Mouse (Mus musculus) hematopoietic stem cell, adult 5-6 weeks (primary cell): ENCODE data around the gene Drd4. TPM values are rescaled to one million over a fixed set of nuclear protein-coding genes. Genes with fewer than 3 reads are reported as not detected.
A peak's percentile ranks its signal among the peaks of the same experiment; 100 is the strongest.

ENCODE experiments used
- ATAC-seq, 2 experiments: fragments of 125-278 bp in 1 of 2; replicated peaks in 1 of 2; 2 replicates each; pipeline ENCODE4 v1.8.0; 2016 to 2017; ENCODE audit warnings: inconsistent platforms in 2 of 2, mild to moderate bottlenecking in 2 of 2, moderate number of reproducible peaks in 2 of 2, low read depth in 1 of 2, moderate TSS enrichment in 1 of 2; ENCODE audit not compliant: low FRiP score in 2 of 2, poor library complexity in 2 of 2, severe bottlenecking in 2 of 2, insufficient read depth in 1 of 2, low TSS enrichment in 1 of 2
- total RNA-seq: library from RNA; stranded (forward); fragments of 172-1452, 232-1000 nt; gene quantifications from 2 replicates; pipeline ENCODE4 v1.2.3, GENCODE M21; 2017

Gene Drd4
- total RNA-seq, 1 experiment from 2014 or later, result not detected

GRCm38 (mm10) chr7:141324686-141325085, 32.9 kb downstream of the Drd4 start:
- ATAC-seq, result no peak

DNA sequence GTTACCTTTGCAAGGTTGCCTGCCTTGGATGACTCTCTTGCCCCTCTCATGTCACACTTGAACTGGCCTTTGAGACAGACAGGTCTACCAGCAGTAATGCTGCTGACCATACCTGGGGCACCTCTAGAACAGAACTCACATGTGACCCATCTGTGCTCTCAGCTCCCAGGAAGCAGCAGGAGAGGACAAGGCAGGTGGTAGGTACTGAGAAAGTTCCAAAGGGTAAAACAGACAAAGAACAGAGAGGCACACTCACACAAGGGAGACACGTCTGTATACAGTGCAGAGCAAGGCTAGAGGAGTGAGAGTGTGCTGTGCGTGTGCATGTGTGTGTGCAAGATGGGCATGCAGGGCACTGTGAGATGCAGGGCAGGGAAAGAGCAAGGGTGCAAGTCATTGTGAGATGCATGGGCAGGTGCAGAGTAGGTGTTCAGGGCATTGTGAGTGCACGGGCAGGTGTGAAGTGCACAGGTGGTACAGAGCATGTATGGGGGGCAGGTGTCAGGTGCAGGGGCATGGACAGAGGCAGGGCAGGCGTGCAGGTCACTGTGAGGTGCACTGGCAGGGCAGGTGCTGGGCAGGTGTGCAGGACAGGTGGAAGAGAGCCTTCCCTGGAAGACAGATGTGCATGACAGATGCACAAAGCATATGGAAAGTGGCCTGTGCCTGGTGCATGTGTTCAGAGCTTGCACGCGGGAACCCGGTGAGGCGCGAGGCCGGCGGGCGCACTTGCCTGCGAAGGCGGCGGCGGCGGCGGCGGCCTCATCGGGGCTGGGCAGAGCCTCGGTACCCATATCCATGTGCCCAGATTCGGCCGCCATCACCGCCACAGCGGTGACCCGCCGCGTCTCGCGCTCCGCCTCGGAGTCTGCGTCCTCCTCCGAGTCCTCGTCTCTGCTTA, 35.0 kb downstream of the Drd4 start:
- no peak for ATAC-seq

- ATAC-seq, result peak; percentile 91 to 93
Measured at GRCm38 (mm10) chr7:141327469-141328372, 35.9 kb downstream of the Drd4 start, which contains the start of the genes Deaf1 and Tmem80. Deaf1 (minus strand) TSS chr7:141327690. Tmem80 (plus strand) TSS chr7:141327739.

- ATAC-seq, result no peak
Measured at GRCm38 (mm10) chr7:141328373-141328990, 36.7 kb downstream of the Drd4 start.

DNA sequence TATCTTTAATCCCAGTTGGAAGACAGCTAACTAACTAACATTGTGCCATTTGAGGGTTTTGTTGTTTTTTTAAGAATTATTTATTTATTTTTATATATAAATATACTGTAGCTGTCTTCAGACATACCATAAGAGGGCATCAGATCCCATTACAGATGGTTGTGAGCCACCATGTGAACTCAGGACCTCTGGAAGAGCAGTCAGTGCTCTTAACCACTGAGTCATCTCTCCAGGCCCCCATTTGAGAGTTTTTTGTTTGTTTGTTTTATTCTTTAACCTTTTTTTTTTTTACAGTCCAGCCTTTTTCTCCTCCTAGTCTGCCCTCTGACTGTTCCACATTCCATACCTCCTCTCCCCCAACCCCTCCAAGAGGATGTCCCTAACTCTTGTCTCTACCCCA, 38.9 kb downstream of the Drd4 start:
- ATAC-seq, result no peak

- ATAC-seq, result no peak
Measured at GRCm38 (mm10) chr7:141331990-141332389, 40.2 kb downstream of the Drd4 start.

DNA sequence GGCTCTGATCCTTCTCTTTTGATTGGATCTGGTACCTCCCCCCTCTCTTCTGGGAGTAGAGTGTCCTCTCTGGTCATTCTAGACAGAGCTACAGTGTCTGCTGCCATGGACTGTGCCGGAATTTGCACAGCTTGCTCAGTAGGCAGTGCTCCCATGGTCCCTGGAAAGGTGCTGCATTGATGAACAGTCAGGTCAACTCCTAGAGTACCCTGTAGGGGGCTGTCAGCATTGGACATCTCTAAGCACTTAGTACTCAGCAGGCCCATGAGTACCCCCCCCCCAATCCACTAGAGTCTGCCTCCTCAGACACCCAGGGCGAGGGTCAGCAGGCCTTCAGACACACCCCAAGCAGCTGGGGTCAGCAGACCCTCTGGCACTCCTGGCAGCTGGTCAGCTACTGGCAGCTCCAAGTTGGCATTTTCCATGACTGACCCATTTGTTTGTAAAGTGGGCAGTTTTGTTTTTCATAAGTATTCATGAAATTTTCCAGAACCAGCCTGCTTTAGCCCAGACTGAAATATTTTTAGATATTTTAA, 43.3 kb downstream of the Drd4 start:
- no peak for ATAC-seq

GRCm38 (mm10) chr7:141335682-141336081, 43.9 kb downstream of the Drd4 start:
- ATAC-seq, result no peak

GRCm38 (mm10) chr7:141336296-141336695, 44.5 kb downstream of the Drd4 start:
- no peak for ATAC-seq

GRCm38 (mm10) chr7:141337716-141338416, 46.1 kb downstream of the Drd4 start:
- no peak for ATAC-seq

GRCm38 (mm10) chr7:141338576-141339131, 46.8 kb downstream of the Drd4 start, which contains the start of gene Eps8l2:
Eps8l2 (plus strand) TSS chr7:141338880.
- peak; percentile 81 to 88 for ATAC-seq

DNA sequence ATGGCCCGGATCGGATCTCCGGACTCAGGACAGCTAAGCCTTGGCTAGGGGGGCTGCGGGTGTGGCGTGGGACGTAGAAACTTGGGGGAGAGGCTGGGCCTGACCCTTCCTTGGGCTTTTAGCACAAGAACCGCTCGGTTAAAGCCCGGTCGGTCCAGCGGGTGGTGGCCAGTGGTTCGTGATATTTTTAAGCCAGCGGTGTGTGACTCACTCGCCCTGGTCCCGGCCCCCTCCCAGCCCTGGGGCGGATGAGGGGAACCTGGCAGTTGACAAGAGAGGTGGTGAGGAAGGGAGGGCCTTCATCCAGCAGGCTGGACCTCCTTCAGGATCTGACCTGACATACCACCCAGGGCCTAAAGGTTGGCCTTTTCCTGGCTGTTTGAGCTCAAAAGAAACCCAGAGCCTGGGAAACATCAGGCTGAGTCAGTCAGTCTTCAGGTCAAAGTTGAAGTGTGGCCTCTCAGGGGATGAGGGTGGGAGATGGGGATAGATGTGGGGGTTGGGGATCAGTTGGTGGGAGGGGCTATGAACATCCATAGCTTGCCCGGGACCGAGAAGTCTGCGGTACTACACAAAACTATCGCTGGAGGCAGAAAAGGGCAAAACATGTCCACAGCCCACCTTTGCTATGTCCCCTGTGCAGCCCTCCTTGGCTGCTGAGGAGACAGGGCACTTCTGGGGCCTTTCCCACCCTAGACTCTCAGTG, 47.6 kb downstream of the Drd4 start:
- ATAC-seq, result no peak

- ATAC-seq, result no peak
Measured at GRCm38 (mm10) chr7:141340023-141340422, 48.2 kb downstream of the Drd4 start.

GRCm38 (mm10) chr7:141340476-141340875, 48.7 kb downstream of the Drd4 start:
- ATAC-seq, result no peak

DNA sequence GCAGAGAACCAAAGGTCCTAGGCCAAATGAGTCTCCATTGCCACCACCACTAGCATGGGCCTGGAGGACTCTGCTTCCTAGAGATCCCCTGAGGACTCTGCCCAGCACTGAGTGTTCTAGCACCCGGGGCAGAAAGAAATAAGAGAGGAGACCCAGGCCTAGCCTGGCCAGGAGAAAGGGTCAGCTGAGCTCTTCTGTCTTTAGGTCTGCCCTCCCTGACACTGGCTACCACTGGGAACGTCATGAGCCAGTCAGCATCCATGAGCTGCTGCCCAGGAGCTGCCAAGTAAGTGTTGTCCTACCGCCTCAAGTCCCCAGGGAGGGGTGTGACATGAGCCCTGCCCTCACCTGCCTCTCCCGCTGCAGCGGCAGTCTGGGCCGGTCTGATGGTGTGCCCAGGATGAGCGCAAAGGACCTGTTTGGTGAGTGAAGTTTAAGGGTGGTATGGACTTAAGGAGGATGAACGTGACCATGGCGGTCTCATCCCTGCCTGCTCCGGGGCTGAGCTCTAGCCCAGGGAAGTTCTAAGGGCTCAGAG, 50.0 kb downstream of the Drd4 start:
- ATAC-seq, result no peak

GRCm38 (mm10) chr7:141343230-141343629, 51.4 kb downstream of the Drd4 start:
- ATAC-seq, result no peak
